Mouse (Mus musculus) midbrain, embryonic 14.5 days (tissue): ENCODE results near the gene Clpsl2. TPM values are rescaled to one million over a fixed set of nuclear protein-coding genes. Genes with fewer than 3 reads are reported as not detected.
A peak's percentile ranks its signal among the peaks of the same experiment; 100 is the strongest.

ENCODE experiments used
- ATAC-seq: fragments of 200-750 bp; cut with Nextera tagmentation; 2 replicates; pipeline ENCODE4 v1.8.0; 2017; ENCODE audit warnings: moderate number of reproducible peaks, moderate library complexity; ENCODE audit not compliant: low FRiP score, low TSS enrichment
- DNase-seq: peaks from one replicate; pipeline ENCODE4 v3.0.0-alpha.2; 2015
- H3K27ac ChIP-seq: fragments of 300-500 bp; sonication (generic); replicated peaks from 2 replicates; pipeline ENCODE4 v1.5.1; 2014; ENCODE audit warnings: mild to moderate bottlenecking, low read depth, low read length, moderate library complexity
- H3K27me3 ChIP-seq: fragments of 300-500 bp; sonication (generic); 2 replicates; pipeline ENCODE4 v1.6.1; 2014; ENCODE audit warnings: low read length, control low read depth, mixed read lengths; ENCODE audit not compliant: control insufficient read depth, insufficient read depth
- H3K36me3 ChIP-seq: fragments of 300-500 bp; sonication (generic); 2 replicates; pipeline ENCODE4 v1.6.1; 2014; ENCODE audit warnings: low read length, control low read depth; ENCODE audit not compliant: control insufficient read depth, insufficient read depth
- H3K4me1 ChIP-seq: fragments of 300-500 bp; sonication (generic); 2 replicates; pipeline ENCODE4 v1.6.1; 2014; ENCODE audit warnings: mild to moderate bottlenecking, antibody characterized with exemption, low read length, control low read depth; ENCODE audit not compliant: control insufficient read depth, insufficient read depth
- H3K4me2 ChIP-seq: fragments of 300-500 bp; sonication (generic); 2 replicates; pipeline ENCODE4 v1.6.1; 2014; ENCODE audit warnings: mild to moderate bottlenecking, low read length, moderate library complexity
- H3K4me3 ChIP-seq: fragments of 300-500 bp; sonication (generic); replicated peaks from 2 replicates; pipeline ENCODE4 v1.5.1; 2014; ENCODE audit warnings: low read depth, low read length
- H3K9ac ChIP-seq: fragments of 300-500 bp; sonication (generic); replicated peaks from 2 replicates; pipeline ENCODE4 v1.6.1; 2014; ENCODE audit warnings: mild to moderate bottlenecking, low read length, moderate library complexity
- H3K9me3 ChIP-seq: fragments of 300-500 bp; sonication (generic); 2 replicates; pipeline ENCODE4 v1.6.1; 2016; ENCODE audit warnings: low read length, control low read depth, mixed read lengths; ENCODE audit not compliant: control insufficient read depth
- WGBS: fragments of 180-500 bp; shearing (Covaris S2); extraction: QIAGEN DNeasy Blood & Tissue Kit; methylation state at CpG from one replicate; pipeline ENCODE4 v1.1.7; 2014; 5-methylcytosine and 5-hydroxymethylcytosine counted together
- polyA plus RNA-seq: library from polyadenylated mRNA; unstranded; fragments of >200 nt; fragmentation: Nextera tagmentation; extraction: Ambion mirVana; gene quantifications from 2 replicates; pipeline ENCODE4 v1.2.1, GENCODE M21; 2014

The Clpsl2 gene
- polyA plus RNA-seq, 1 experiment from 2014 or later = not detected

DNA sequence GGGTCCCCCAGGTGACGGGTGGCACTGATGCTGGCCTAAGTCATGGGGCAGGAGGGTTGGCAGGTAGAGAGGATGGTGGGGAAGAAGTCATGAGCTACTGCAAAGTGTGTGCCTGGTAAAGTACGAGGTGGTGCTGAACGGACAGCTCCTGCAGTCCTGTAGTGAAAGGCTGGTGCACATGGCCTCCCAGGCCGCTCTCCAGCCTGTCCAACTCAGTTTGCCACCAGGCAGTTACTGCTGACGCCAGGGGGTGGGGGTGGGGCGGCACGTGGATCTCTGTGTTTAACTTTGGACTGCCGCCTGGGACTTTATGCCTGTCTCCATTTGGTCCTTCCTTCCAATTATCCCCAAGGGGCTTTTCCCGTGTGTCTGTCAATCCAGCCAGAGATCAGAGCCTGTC lies 31.2 kb downstream of the Clpsl2 start:
- DNase-seq = peak; percentile 66
- WGBS = 7% methylated on average over 9 of the region's 9 CpGs
- no peak overlapping the region for H3K9ac ChIP-seq
- H3K4me2 ChIP-seq = no peak overlapping the region
- no peaks in the 10 kb centered on the region for H3K9me3 ChIP-seq
- no peak for ATAC-seq
- H3K36me3 ChIP-seq = no peaks in the 10 kb centered on the region
- peaks cover 6% of the 10 kb centered on the region for H3K4me1 ChIP-seq
- H3K27ac ChIP-seq = no peak overlapping the region
- no peak overlapping the region for H3K4me3 ChIP-seq
- H3K27me3 ChIP-seq = no peaks in the 10 kb centered on the region

GRCm38 (mm10) chr17:28581056-28581455 lies 31.8 kb downstream of the Clpsl2 start:
- DNase-seq (peak; percentile 15), ATAC-seq (no peak)
- Histone ChIP-seq H3K4me3 (no peak overlapping the region), H3K9ac (no peak overlapping the region), H3K4me2 (no peak overlapping the region), H3K36me3 (no peaks in the 10 kb centered on the region), H3K27me3 (no peaks in the 10 kb centered on the region), H3K27ac (no peak overlapping the region), H3K9me3 (no peaks in the 10 kb centered on the region), H3K4me1 (no peaks in the 10 kb centered on the region)
- 61% methylated on average over 2 of the region's 2 CpGs for WGBS

- WGBS = 89% methylated on average over 3 of the region's 3 CpGs
- peaks cover 39% of the 10 kb centered on the region for H3K36me3 ChIP-seq
- ATAC-seq = no peak
Observed at GRCm38 (mm10) chr17:28586509-28586908, 37.3 kb downstream of the Clpsl2 start.

DNA sequence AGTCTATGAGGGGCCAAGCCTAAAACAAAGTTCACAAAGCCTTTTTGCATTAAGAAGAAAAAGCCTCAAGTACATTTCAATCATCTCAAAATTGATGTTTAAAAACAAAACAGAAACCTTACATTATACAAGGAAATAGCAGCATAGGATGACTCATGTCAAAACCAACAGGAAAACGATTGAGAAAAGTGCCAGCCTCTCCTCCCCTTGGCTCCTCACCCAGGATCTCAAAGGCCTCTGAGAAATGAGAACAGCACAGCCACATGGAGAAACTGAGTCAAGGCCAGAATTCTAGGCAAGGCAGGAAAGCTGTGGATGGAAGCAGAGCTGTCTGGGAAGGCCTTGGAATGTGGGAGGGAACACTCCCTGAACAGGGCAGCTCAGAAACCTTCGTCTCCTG lies 39.4 kb downstream of the Clpsl2 start:
- Histone ChIP-seq H3K4me3 (no peak overlapping the region), H3K36me3 (peaks cover 59% of the 10 kb centered on the region)
- ATAC-seq = no peak

More at GRCm38 (mm10) chr17:28586509-28586908, 37.3 kb downstream of the Clpsl2 start:
- no peak overlapping the region for H3K4me2 ChIP-seq
- H3K27ac ChIP-seq = no peak overlapping the region
- H3K4me1 ChIP-seq = no peaks in the 10 kb centered on the region
- no peak overlapping the region for H3K9ac ChIP-seq
- H3K9me3 ChIP-seq = no peaks in the 10 kb centered on the region
- no peak for DNase-seq
- no peaks in the 10 kb centered on the region for H3K27me3 ChIP-seq
- no peak overlapping the region for H3K4me3 ChIP-seq

DNA sequence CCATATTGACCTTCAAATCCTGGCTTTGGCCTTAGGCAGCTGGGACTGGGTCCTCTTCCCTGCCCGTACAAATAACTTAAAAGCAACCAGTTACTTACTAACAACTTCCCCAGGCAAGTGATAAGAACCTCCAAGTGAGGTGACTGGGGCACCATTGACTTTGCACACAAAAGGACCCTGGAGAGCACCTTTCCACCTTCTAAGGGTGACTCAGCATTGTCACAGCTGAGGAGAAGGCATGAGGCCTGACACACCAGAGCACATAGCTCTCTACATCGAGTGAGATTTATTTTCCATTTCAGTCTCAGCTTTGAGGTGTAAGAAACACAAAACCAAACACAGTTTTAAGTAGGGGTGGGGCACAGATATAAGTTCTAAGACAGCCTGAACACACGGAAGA lies 41.4 kb downstream of the Clpsl2 start:
- H3K9ac ChIP-seq = no peak overlapping the region
- no peak for DNase-seq
- peaks cover 69% of the 10 kb centered on the region for H3K36me3 ChIP-seq
- H3K27me3 ChIP-seq = no peaks in the 10 kb centered on the region
- 96% methylated on average over 3 of the region's 3 CpGs for WGBS
- H3K4me2 ChIP-seq = no peak overlapping the region
- ATAC-seq = no peak
- H3K27ac ChIP-seq = no peak overlapping the region
- no peaks in the 10 kb centered on the region for H3K4me1 ChIP-seq
- no peaks in the 10 kb centered on the region for H3K9me3 ChIP-seq
- H3K4me3 ChIP-seq = no peak overlapping the region

More for the DNA sequence above, 39.4 kb downstream of the Clpsl2 start:
- WGBS = 87% methylated on average over 2 of the region's 2 CpGs
- Histone ChIP-seq H3K4me1 (no peaks in the 10 kb centered on the region), H3K9ac (no peak overlapping the region), H3K27ac (no peak overlapping the region), H3K4me2 (no peak overlapping the region), H3K27me3 (no peaks in the 10 kb centered on the region), H3K9me3 (no peaks in the 10 kb centered on the region)
- DNase-seq = no peak

GRCm38 (mm10) chr17:28591476-28591875 lies 42.3 kb downstream of the Clpsl2 start:
- no peaks in the 10 kb centered on the region for H3K27me3 ChIP-seq
- WGBS = 92% methylated on average over 5 of the region's 5 CpGs
- no peak overlapping the region for H3K27ac ChIP-seq
- ATAC-seq (no peak), DNase-seq (no peak)
- H3K4me3 ChIP-seq = no peak overlapping the region
- no peaks in the 10 kb centered on the region for H3K4me1 ChIP-seq
- no peak overlapping the region for H3K9ac ChIP-seq
- H3K36me3 ChIP-seq = peaks cover 78% of the 10 kb centered on the region
- H3K4me2 ChIP-seq = no peak overlapping the region
- H3K9me3 ChIP-seq = no peaks in the 10 kb centered on the region

DNA sequence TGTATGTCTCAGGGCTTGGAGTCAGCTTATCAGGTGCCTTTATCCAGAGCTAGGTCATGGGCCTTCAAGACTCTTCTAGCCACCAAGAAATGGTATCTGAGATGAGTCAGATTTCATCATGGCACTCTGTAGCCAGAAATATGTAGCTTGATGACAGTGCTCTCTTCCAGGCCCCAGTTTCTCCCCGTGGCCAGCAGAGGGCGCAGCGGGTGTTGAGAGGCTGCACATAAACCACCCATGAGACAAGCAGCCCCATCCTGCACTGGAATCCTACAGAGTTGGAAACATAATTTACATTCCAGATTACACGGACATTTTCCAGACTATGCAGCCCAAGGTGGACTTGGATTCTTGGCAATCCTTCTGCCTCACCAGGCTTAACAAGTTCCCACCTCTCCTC lies 43.8 kb downstream of the Clpsl2 start:
- H3K27ac ChIP-seq = no peak overlapping the region
- DNase-seq (peak; percentile 86), ATAC-seq (no peak)
- peaks cover 87% of the 10 kb centered on the region for H3K36me3 ChIP-seq
- H3K4me1 ChIP-seq = no peaks in the 10 kb centered on the region
- H3K9me3 ChIP-seq = no peaks in the 10 kb centered on the region
- H3K9ac ChIP-seq = no peak overlapping the region
- no peaks in the 10 kb centered on the region for H3K27me3 ChIP-seq
- no peak overlapping the region for H3K4me3 ChIP-seq
- H3K4me2 ChIP-seq = no peak overlapping the region
- WGBS = 22% methylated on average over 4 of the region's 4 CpGs

- 82% methylated on average over 4 of the region's 4 CpGs for WGBS
- Histone ChIP-seq H3K4me2 (no peak overlapping the region), H3K9me3 (no peaks in the 10 kb centered on the region), H3K4me3 (no peak overlapping the region), H3K27ac (no peak overlapping the region), H3K9ac (no peak overlapping the region), H3K36me3 (peaks cover 86% of the 10 kb centered on the region), H3K4me1 (no peaks in the 10 kb centered on the region), H3K27me3 (no peaks in the 10 kb centered on the region)
- no peak for ATAC-seq
- no peak for DNase-seq
Observed at GRCm38 (mm10) chr17:28593965-28594364, 44.8 kb downstream of the Clpsl2 start.

DNA sequence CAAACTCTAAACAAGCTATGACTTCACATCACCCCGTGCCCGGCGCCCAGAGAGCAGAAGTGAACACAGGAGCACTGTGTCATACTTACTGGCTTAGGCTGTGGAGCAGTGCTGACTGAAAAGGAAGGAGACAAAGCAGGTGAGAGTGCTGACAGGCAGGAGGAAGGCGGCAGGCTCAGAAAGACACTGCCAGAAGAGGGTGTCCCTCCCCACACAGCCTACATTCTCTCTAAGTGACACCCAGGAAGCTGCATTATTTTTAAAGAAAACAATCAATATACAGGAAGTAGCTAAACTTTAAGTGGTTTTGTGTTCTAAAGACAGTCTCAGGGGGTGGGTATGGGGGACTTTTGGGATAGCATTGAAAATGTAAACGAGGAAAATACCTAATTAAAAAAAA lies 51.6 kb downstream of the Clpsl2 start:
- no peaks in the 10 kb centered on the region for H3K4me1 ChIP-seq
- DNase-seq (no peak), ATAC-seq (no peak)
- no peaks in the 10 kb centered on the region for H3K27me3 ChIP-seq
- peaks cover 91% of the 10 kb centered on the region for H3K36me3 ChIP-seq
- no peak overlapping the region for H3K4me2 ChIP-seq
- H3K9me3 ChIP-seq = no peaks in the 10 kb centered on the region
- no peak overlapping the region for H3K9ac ChIP-seq
- WGBS = 94% methylated on average over 5 of the region's 5 CpGs
- H3K27ac ChIP-seq = no peak overlapping the region
- H3K4me3 ChIP-seq = no peak overlapping the region
